Mouse (Mus musculus): ENCODE results near the gene Atp2b1. TPM values are rescaled to one million over a fixed set of nuclear protein-coding genes. Genes with fewer than 3 reads are reported as not detected.

Atp2b1 gene
- total and polyA plus RNA-seq, 3 experiments, result 18.5 to 160 (median 65.1) TPM

DNA sequence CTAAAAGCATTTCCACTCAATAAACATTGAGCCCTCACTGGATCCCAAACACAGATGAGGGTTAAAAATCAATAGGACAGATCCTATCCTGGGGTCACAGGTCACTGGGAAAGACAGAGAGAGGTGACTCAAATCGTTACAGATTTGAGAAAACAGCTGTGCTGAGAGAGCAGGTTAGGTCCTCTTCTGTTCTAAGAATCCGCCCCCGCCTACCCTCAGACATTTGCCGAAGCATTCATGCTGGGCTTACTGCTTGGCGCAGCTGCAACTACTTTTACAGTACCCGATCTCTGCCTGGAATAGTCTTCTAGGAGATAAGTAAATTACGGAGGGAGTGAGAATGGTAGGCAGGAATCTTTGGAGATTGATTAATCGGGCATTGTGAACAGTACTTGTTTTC, 47.9 kb downstream of the Atp2b1 start:
- Histone ChIP-seq H3K9me3 (replicated peaks) (no peaks in the 10 kb centered on the region), H3K4me1 (ENCODE audit: insufficient read depth, low read depth, low read length) (peaks cover 66% of the 10 kb centered on the region), H3K4me3 (ENCODE audit: low read depth, low read length) (no peak overlapping the region), H3K27me3 (ENCODE audit: insufficient read depth, low read length) (no peaks in the 10 kb centered on the region), H3K36me3 (replicated peaks) (peaks cover 22% of the 10 kb centered on the region)
- ATAC-seq (ENCODE audit: extremely low read depth, insufficient number of reproducible peaks, low FRiP score, poor library complexity, severe bottlenecking) (peak; percentile 55), DNase-seq (ENCODE audit: low spot score) (peak; percentile 40)
- TF ChIP-seq TAL1 (conservative IDR thresholded peaks at IDR 0.05; ENCODE audit: low read depth, low read length), result no peak
- TF ChIP-seq CTCF (IDR thresholded peaks at IDR 0.05; ENCODE audit: low read depth, low read length), result no peak
- TF ChIP-seq GATA2 (IDR thresholded peaks at IDR 0.05; ENCODE audit: borderline replicate concordance, low read depth, low read length), result no peak
- TF ChIP-seq POLR2AphosphoS5 (IDR thresholded peaks at IDR 0.05; ENCODE audit: insufficient replicate concordance, low read depth, low read length), result no peak

DNA sequence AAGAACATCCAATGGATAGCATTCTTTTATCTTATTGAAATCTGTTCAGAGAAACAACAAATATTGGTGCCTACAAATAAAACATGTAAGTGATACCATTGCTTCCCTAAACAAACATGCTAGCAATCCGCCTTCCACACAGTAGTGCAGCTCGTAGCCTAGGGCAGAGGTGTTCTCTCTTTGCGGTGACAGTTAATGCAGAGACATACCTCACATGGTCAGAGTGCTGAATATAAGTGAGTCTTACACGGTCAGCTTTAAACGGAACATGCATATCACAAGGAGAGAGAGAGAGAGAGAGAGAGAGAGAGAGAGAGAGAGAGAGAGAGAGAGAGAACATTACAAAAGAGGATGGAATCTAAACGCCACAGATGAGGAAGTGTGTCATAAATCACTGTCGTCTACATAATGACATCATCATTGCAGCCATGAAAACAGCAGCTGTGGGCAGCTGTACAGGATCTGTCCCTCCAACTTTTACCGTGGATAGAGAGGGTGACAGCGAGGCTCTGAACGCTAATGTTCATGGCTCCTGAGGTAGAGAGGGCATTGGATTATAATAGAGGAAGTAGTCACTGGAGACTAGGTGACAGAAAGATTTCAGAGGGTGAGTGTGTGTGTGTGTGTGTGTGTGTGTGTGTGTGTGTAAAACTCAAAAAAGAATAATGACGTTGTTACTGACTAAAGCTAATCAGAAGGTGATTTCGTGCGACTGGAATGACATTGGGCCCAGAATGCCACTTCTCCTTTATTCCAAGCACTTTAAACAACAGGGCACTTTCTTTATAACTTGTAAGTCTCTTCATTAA, 52.4 kb downstream of the Atp2b1 start:
- ATAC-seq (ENCODE audit: extremely low read depth, insufficient number of reproducible peaks, low FRiP score, poor library complexity, severe bottlenecking) (no peak), DNase-seq (ENCODE audit: low spot score) (no peak)
- Histone ChIP-seq H3K36me3 (replicated peaks) (peaks cover 50% of the 10 kb centered on the region), H3K4me3 (ENCODE audit: low read depth, low read length) (no peak overlapping the region), H3K27me3 (ENCODE audit: insufficient read depth, low read length) (no peaks in the 10 kb centered on the region), H3K4me1 (ENCODE audit: insufficient read depth, low read depth, low read length) (peaks cover 30% of the 10 kb centered on the region), H3K9me3 (replicated peaks) (no peaks in the 10 kb centered on the region)
- TF ChIP-seq GATA2 (IDR thresholded peaks at IDR 0.05; ENCODE audit: borderline replicate concordance, low read depth, low read length) (no peak), CTCF (IDR thresholded peaks at IDR 0.05; ENCODE audit: low read depth, low read length) (no peak), POLR2AphosphoS5 (IDR thresholded peaks at IDR 0.05; ENCODE audit: insufficient replicate concordance, low read depth, low read length) (no peak), GATA1 (IDR thresholded peaks at IDR 0.05; ENCODE audit: borderline replicate concordance, low read length) (no peak), TAL1 (conservative IDR thresholded peaks at IDR 0.05; ENCODE audit: low read depth, low read length) (no peak)

- Histone ChIP-seq H3K36me3 (replicated peaks) (peaks cover 57% of the 10 kb centered on the region), H3K27me3 (ENCODE audit: insufficient read depth, low read length) (no peaks in the 10 kb centered on the region), H3K4me3 (ENCODE audit: low read depth, low read length) (no peak overlapping the region), H3K4me1 (ENCODE audit: insufficient read depth, low read depth, low read length) (peaks cover 28% of the 10 kb centered on the region), H3K9me3 (replicated peaks) (no peaks in the 10 kb centered on the region)
- DNase-seq (ENCODE audit: low spot score), result no peak
- TF ChIP-seq GATA1 (IDR thresholded peaks at IDR 0.05; ENCODE audit: borderline replicate concordance, low read length) (no peak), GATA2 (IDR thresholded peaks at IDR 0.05; ENCODE audit: borderline replicate concordance, low read depth, low read length) (no peak), TAL1 (conservative IDR thresholded peaks at IDR 0.05; ENCODE audit: low read depth, low read length) (no peak), POLR2AphosphoS5 (IDR thresholded peaks at IDR 0.05; ENCODE audit: insufficient replicate concordance, low read depth, low read length) (no peak), CTCF (IDR thresholded peaks at IDR 0.05; ENCODE audit: low read depth, low read length) (no peak)
- ATAC-seq (ENCODE audit: extremely low read depth, insufficient number of reproducible peaks, low FRiP score, poor library complexity, severe bottlenecking), result no peak
These were observed 53.2 kb downstream of the Atp2b1 start for GRCm38 (mm10) chr10:98967240-98967891.

- H3K36me3 ChIP-seq (replicated peaks), result peaks cover 70% of the 10 kb centered on the region
- DNase-seq (ENCODE audit: low spot score) (no peak), ATAC-seq (ENCODE audit: extremely low read depth, insufficient number of reproducible peaks, low FRiP score, poor library complexity, severe bottlenecking) (no peak)
- no peak overlapping the region for H3K4me3 ChIP-seq (ENCODE audit: low read depth, low read length)
- H3K27me3 ChIP-seq (ENCODE audit: insufficient read depth, low read length), result no peaks in the 10 kb centered on the region
- TF ChIP-seq CTCF (IDR thresholded peaks at IDR 0.05; ENCODE audit: low read depth, low read length) (no peak), GATA2 (IDR thresholded peaks at IDR 0.05; ENCODE audit: borderline replicate concordance, low read depth, low read length) (no peak), POLR2AphosphoS5 (IDR thresholded peaks at IDR 0.05; ENCODE audit: insufficient replicate concordance, low read depth, low read length) (no peak), TAL1 (conservative IDR thresholded peaks at IDR 0.05; ENCODE audit: low read depth, low read length) (no peak), GATA1 (IDR thresholded peaks at IDR 0.05; ENCODE audit: borderline replicate concordance, low read length) (no peak)
- peaks cover 39% of the 10 kb centered on the region for H3K4me1 ChIP-seq (ENCODE audit: insufficient read depth, low read depth, low read length)
- no peaks in the 10 kb centered on the region for H3K9me3 ChIP-seq (replicated peaks)
These were observed 56.7 kb downstream of the Atp2b1 start for GRCm38 (mm10) chr10:98970917-98971316.

- Histone ChIP-seq H3K27me3 (ENCODE audit: insufficient read depth, low read length) (no peaks in the 10 kb centered on the region), H3K4me1 (ENCODE audit: insufficient read depth, low read depth, low read length) (peaks cover 46% of the 10 kb centered on the region), H3K9me3 (replicated peaks) (no peaks in the 10 kb centered on the region), H3K4me3 (ENCODE audit: low read depth, low read length) (no peak overlapping the region), H3K36me3 (replicated peaks) (peaks cover 75% of the 10 kb centered on the region)
- no peak for ATAC-seq (ENCODE audit: extremely low read depth, insufficient number of reproducible peaks, low FRiP score, poor library complexity, severe bottlenecking)
- TF ChIP-seq POLR2AphosphoS5 (IDR thresholded peaks at IDR 0.05; ENCODE audit: insufficient replicate concordance, low read depth, low read length), result no peak
- DNase-seq (ENCODE audit: low spot score), result no peak
These were observed 58.2 kb downstream of the Atp2b1 start for GRCm38 (mm10) chr10:98972359-98972758.

DNA sequence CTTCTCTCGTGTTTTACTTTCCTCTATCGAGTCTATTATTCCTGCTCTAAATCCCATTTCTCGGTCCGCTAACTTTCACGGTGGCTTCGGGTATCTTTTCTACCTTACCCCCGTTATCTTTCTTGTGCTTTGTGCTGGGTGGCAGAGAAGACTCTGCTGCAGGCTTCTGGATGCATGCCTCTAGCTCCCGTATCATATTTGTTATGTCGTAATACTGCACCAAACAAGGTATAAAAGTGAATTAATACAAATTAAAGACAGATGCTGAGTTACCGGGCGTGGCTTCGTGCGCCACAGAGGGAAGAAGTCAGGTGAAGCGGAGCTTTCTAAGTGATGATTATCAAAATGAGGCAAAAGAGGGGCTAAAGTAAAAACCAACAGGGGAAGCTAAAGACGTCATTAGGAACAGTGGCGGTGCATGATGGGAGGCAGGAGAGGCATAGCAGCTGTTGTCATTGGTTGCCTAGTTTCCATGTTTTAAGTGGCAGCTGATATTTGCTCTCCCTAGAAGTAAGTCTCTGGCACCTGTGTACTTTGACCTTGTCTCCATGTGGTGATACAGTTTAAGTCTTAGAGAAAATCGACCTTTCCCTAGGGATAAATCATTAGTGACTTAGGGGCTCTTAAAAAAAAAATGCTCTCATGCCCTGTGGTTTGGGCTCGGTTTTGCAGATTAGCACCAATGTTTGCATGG, 58.9 kb downstream of the Atp2b1 start:
- no peak for TF ChIP-seq GATA1 (IDR thresholded peaks at IDR 0.05; ENCODE audit: borderline replicate concordance, low read length)
- H3K4me3 ChIP-seq (ENCODE audit: low read depth, low read length), result no peak overlapping the region
- no peaks in the 10 kb centered on the region for H3K27me3 ChIP-seq (ENCODE audit: insufficient read depth, low read length)
- ATAC-seq (ENCODE audit: extremely low read depth, insufficient number of reproducible peaks, low FRiP score, poor library complexity, severe bottlenecking) (no peak), DNase-seq (ENCODE audit: low spot score) (no peak)
- no peaks in the 10 kb centered on the region for H3K9me3 ChIP-seq (replicated peaks)
- H3K4me1 ChIP-seq (ENCODE audit: insufficient read depth, low read depth, low read length), result peaks cover 46% of the 10 kb centered on the region
- peaks cover 71% of the 10 kb centered on the region for H3K36me3 ChIP-seq (replicated peaks)
